Mouse (Mus musculus) liver, embryonic 15.5 days (tissue): ENCODE data around the gene Tcte2. TPM values are rescaled to one million over a fixed set of nuclear protein-coding genes. Genes with fewer than 3 reads are reported as not detected.

ENCODE experiments used
- ATAC-seq: fragments of 200-750 bp; cut with Nextera tagmentation; 2 replicates; pipeline ENCODE4 v1.8.0; 2017; ENCODE audit warnings: moderate number of reproducible peaks, mild to moderate bottlenecking, moderate library complexity; ENCODE audit not compliant: insufficient read depth
- H3K27ac ChIP-seq: fragments of 300-500 bp; sonication (generic); replicated peaks from 2 replicates; pipeline ENCODE4 v1.5.1; 2015; ENCODE audit warnings: mild to moderate bottlenecking, inconsistent platforms
- H3K27me3 ChIP-seq: fragments of 300-500 bp; sonication (generic); 2 replicates; pipeline ENCODE4 v1.6.1; 2015; ENCODE audit warnings: mild to moderate bottlenecking, inconsistent platforms
- H3K36me3 ChIP-seq: fragments of 300-500 bp; sonication (generic); replicated peaks from 2 replicates; pipeline ENCODE4 v1.6.1; 2015; ENCODE audit warnings: moderate library complexity, mild to moderate bottlenecking, inconsistent platforms
- H3K4me1 ChIP-seq: fragments of 300-500 bp; sonication (generic); replicated peaks from 2 replicates; pipeline ENCODE4 v1.6.1; 2015; ENCODE audit warnings: inconsistent platforms
- H3K4me2 ChIP-seq: fragments of 300-500 bp; sonication (generic); 2 replicates; pipeline ENCODE4 v1.6.1; 2015; ENCODE audit warnings: moderate library complexity, mild to moderate bottlenecking, inconsistent platforms
- H3K4me3 ChIP-seq: fragments of 300-500 bp; sonication (generic); replicated peaks from 2 replicates; pipeline ENCODE4 v1.5.1; 2015; ENCODE audit warnings: mild to moderate bottlenecking, inconsistent platforms
- H3K9ac ChIP-seq: fragments of 300-500 bp; sonication (generic); 2 replicates; pipeline ENCODE4 v1.6.1; 2015; ENCODE audit warnings: moderate library complexity, mild to moderate bottlenecking, inconsistent platforms
- H3K9me3 ChIP-seq: fragments of 300-500 bp; sonication (generic); replicated peaks from 2 replicates; pipeline ENCODE4 v1.6.1; 2016; ENCODE audit warnings: inconsistent platforms
- WGBS: fragments of 180-500 bp; shearing (Covaris S2); methylation state at CpG from one replicate; pipeline ENCODE4 v1.1.7; 2015; ENCODE audit warnings: mixed read lengths; ENCODE audit not compliant: insufficient replicate concordance; 5-methylcytosine and 5-hydroxymethylcytosine counted together
- polyA plus RNA-seq: library from polyadenylated mRNA; unstranded; fragments of >200 nt; fragmentation: Nextera tagmentation; extraction: Ambion mirVana; gene quantifications from 2 replicates; pipeline ENCODE4 v1.2.1, GENCODE M21; 2015

The Tcte2 gene
- polyA plus RNA-seq, 1 experiment from 2014 or later: 0.28 TPM

GRCm38 (mm10) chr17:13737336-13737735 lies 24.3 kb downstream of the Tcte2 start:
- no peak for ATAC-seq
- H3K27me3 ChIP-seq: no peaks in the 10 kb centered on the region
- H3K4me1 ChIP-seq: peaks cover 5% of the 10 kb centered on the region
- no peak overlapping the region for H3K27ac ChIP-seq
- no peak overlapping the region for H3K4me2 ChIP-seq
- H3K36me3 ChIP-seq: no peaks in the 10 kb centered on the region
- 50% methylated on average over 6 of the region's 6 CpGs for WGBS
- H3K4me3 ChIP-seq: no peak overlapping the region
- no peaks in the 10 kb centered on the region for H3K9me3 ChIP-seq
- no peak overlapping the region for H3K9ac ChIP-seq

GRCm38 (mm10) chr17:13735803-13736282 lies 25.8 kb downstream of the Tcte2 start:
- no peaks in the 10 kb centered on the region for H3K27me3 ChIP-seq
- no peaks in the 10 kb centered on the region for H3K36me3 ChIP-seq
- no peak overlapping the region for H3K27ac ChIP-seq
- H3K4me1 ChIP-seq: no peaks in the 10 kb centered on the region; the same call in none of the 2 replicates
- H3K9ac ChIP-seq: no peak overlapping the region
- H3K4me3 ChIP-seq: no peak overlapping the region
- no peak for ATAC-seq
- H3K9me3 ChIP-seq: no peaks in the 10 kb centered on the region
- no peak overlapping the region for H3K4me2 ChIP-seq
- 64% methylated on average over 8 of the region's 8 CpGs for WGBS

GRCm38 (mm10) chr17:13735057-13735456 lies 26.6 kb downstream of the Tcte2 start:
- Histone ChIP-seq H3K27me3 (no peaks in the 10 kb centered on the region), H3K9ac (no peak overlapping the region), H3K27ac (no peak overlapping the region), H3K4me1 (no peaks in the 10 kb centered on the region; the same call in 1 of the 2 replicates), H3K9me3 (no peaks in the 10 kb centered on the region), H3K4me3 (no peak overlapping the region), H3K4me2 (no peak overlapping the region), H3K36me3 (no peaks in the 10 kb centered on the region)
- 73% methylated on average over 5 of the region's 5 CpGs for WGBS
- no peak for ATAC-seq

GRCm38 (mm10) chr17:13733971-13734370 lies 27.7 kb downstream of the Tcte2 start:
- no peak overlapping the region for H3K27ac ChIP-seq
- no peaks in the 10 kb centered on the region for H3K27me3 ChIP-seq
- H3K4me1 ChIP-seq: no peaks in the 10 kb centered on the region; the same call in 1 of the 2 replicates
- no peaks in the 10 kb centered on the region for H3K9me3 ChIP-seq
- ATAC-seq: no peak
- 58% methylated on average over 5 of the region's 5 CpGs for WGBS
- no peak overlapping the region for H3K4me3 ChIP-seq
- no peak overlapping the region for H3K4me2 ChIP-seq
- no peak overlapping the region for H3K9ac ChIP-seq
- H3K36me3 ChIP-seq: no peaks in the 10 kb centered on the region

GRCm38 (mm10) chr17:13732685-13733084 lies 28.9 kb downstream of the Tcte2 start:
- no peak overlapping the region for H3K4me3 ChIP-seq
- no peak overlapping the region for H3K27ac ChIP-seq
- no peaks in the 10 kb centered on the region for H3K36me3 ChIP-seq
- WGBS: 43% methylated on average over 8 of the region's 8 CpGs
- H3K27me3 ChIP-seq: no peaks in the 10 kb centered on the region
- no peaks in the 10 kb centered on the region; the same call in 1 of the 2 replicates for H3K4me1 ChIP-seq
- ATAC-seq: no peak
- H3K9ac ChIP-seq: no peak overlapping the region
- no peaks in the 10 kb centered on the region for H3K9me3 ChIP-seq
- H3K4me2 ChIP-seq: no peak overlapping the region

- Histone ChIP-seq H3K27ac (no peak overlapping the region), H3K27me3 (no peaks in the 10 kb centered on the region), H3K9me3 (no peaks in the 10 kb centered on the region), H3K4me1 (no peaks in the 10 kb centered on the region; the same call in 1 of the 2 replicates), H3K4me3 (no peak overlapping the region), H3K9ac (no peak overlapping the region), H3K36me3 (no peaks in the 10 kb centered on the region), H3K4me2 (no peak overlapping the region)
- no peak for ATAC-seq
- WGBS: 24% methylated on average over 4 of the region's 4 CpGs
These were observed 29.9 kb downstream of the Tcte2 start for GRCm38 (mm10) chr17:13731727-13732112.

- Histone ChIP-seq H3K4me2 (no peak overlapping the region), H3K27me3 (no peaks in the 10 kb centered on the region), H3K9ac (no peak overlapping the region), H3K36me3 (no peaks in the 10 kb centered on the region), H3K4me1 (no peaks in the 10 kb centered on the region; the same call in 1 of the 2 replicates), H3K27ac (no peak overlapping the region), H3K4me3 (no peak overlapping the region), H3K9me3 (no peaks in the 10 kb centered on the region)
- ATAC-seq: no peak
- 48% methylated on average over 6 of the region's 6 CpGs for WGBS
These were observed 30.5 kb downstream of the Tcte2 start for GRCm38 (mm10) chr17:13730980-13731726.

GRCm38 (mm10) chr17:13726832-13727355 lies 34.7 kb downstream of the Tcte2 start:
- Histone ChIP-seq H3K9me3 (no peaks in the 10 kb centered on the region), H3K27ac (no peak overlapping the region), H3K27me3 (no peaks in the 10 kb centered on the region), H3K4me1 (no peaks in the 10 kb centered on the region), H3K4me3 (no peak overlapping the region), H3K36me3 (no peaks in the 10 kb centered on the region), H3K4me2 (no peak overlapping the region), H3K9ac (no peak overlapping the region)
- 60% methylated on average over 8 of the region's 8 CpGs for WGBS
- ATAC-seq: no peak

- Histone ChIP-seq H3K27me3 (no peaks in the 10 kb centered on the region), H3K9ac (no peak overlapping the region), H3K27ac (no peak overlapping the region), H3K9me3 (no peaks in the 10 kb centered on the region), H3K4me1 (no peaks in the 10 kb centered on the region), H3K4me2 (no peak overlapping the region), H3K4me3 (no peak overlapping the region), H3K36me3 (no peaks in the 10 kb centered on the region)
- ATAC-seq: no peak
- 35% methylated on average over 4 of the region's 4 CpGs for WGBS
These were observed 36.5 kb downstream of the Tcte2 start for GRCm38 (mm10) chr17:13725004-13725550.

GRCm38 (mm10) chr17:13722434-13722833 lies 39.2 kb downstream of the Tcte2 start:
- WGBS: 77% methylated on average over 2 of the region's 2 CpGs
- ATAC-seq: no peak
- no peak overlapping the region for H3K4me2 ChIP-seq
- H3K4me3 ChIP-seq: no peak overlapping the region
- no peak overlapping the region for H3K9ac ChIP-seq
- H3K4me1 ChIP-seq: no peaks in the 10 kb centered on the region
- H3K27ac ChIP-seq: no peak overlapping the region
- no peaks in the 10 kb centered on the region for H3K27me3 ChIP-seq
- no peaks in the 10 kb centered on the region for H3K9me3 ChIP-seq
- no peaks in the 10 kb centered on the region for H3K36me3 ChIP-seq

GRCm38 (mm10) chr17:13721372-13721771 lies 40.3 kb downstream of the Tcte2 start:
- H3K36me3 ChIP-seq: no peaks in the 10 kb centered on the region
- no peak overlapping the region for H3K4me3 ChIP-seq
- ATAC-seq: no peak
- no peaks in the 10 kb centered on the region for H3K4me1 ChIP-seq
- H3K27ac ChIP-seq: no peak overlapping the region
- 37% methylated on average over 2 of the region's 2 CpGs for WGBS
- no peak overlapping the region for H3K9ac ChIP-seq
- no peaks in the 10 kb centered on the region for H3K9me3 ChIP-seq
- H3K27me3 ChIP-seq: no peaks in the 10 kb centered on the region
- H3K4me2 ChIP-seq: no peak overlapping the region
